Mouse (Mus musculus) lung, postnatal 4 days (tissue): ENCODE data around the gene Nfyc.

Experiments used
- DNase-seq, 2 experiments: peaks; one replicate each; pipeline ENCODE4 v3.0.0; 2021

Nfyc gene

DNA sequence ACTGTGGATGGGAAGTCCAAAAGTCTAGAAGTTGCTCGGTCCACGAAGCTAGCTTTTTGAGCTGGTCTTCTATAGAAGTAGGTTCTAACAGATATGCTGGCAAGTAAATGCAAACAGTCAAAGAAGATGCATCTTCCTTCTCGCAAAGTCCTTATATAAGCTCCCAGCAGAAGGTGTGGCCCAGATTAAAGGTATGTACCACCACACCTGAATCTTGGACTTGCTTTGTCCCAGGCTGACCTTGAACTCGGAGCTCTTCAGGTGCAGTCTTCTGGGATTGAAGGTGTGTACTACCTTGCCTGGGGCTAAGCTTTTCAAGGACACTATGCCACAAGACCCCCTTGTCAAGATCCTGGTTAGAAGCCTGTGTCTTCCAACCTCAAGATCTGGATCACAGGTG is at the start of gene Nfyc:
Nfyc (minus strand) TSS at position 101 of the 400 bp plus-strand sequence.
- no peak for DNase-seq

DNA sequence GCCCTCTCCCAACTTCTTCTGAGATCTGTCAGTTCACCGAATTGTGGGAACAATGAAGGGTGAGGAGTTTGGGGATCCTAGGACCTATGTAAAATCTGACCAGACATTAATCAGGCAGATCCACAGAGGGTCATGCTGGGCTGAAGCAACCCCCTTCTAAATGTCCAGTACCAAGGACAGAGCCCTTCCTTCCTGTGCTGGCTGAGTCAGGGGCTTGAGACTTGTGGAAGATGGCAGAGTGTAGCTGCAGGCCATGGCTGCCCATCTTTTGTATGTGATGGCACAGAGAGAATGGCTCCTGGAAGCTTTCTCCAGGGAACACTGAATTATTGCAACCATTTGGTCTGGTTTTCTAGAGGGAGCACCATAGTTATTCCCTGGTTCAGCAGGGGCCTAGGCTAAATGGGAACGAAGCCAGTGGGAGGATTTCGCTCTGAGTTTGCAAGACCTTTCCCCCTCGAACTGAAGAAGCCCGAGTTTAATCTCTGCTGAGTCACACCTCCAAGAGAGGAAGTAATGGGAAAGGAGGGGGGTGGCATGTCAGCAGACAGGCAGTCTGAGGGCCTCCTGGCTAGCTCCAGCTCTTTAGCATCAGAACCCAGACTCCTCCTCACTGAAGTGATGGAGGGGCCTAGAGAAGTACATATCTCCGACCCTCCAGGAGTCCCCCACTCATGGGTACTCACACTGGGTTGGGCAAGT is 49.5 kb upstream of the Nfyc start:
- DNase-seq: no peak

DNA sequence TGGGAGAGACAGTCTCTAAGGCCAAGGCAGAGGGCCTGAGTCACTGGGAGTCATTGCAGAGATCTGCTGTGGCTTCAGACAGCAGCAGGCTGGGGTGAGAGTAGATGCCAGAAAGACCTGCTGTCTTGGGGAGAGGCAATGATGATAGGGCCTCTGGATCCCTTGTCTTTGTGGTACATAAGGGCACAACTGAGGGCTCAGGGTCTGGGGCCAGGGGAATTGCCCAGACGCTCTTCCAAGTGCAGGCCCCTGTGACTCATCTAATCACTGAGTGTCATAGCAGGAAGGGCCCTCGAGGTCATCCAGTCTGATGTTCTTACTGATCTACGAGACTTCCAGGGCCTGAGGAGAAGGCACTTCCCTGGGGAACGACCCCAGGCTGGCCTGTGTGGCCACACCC is 48.0 kb upstream of the Nfyc start:
- no peak for DNase-seq

DNA sequence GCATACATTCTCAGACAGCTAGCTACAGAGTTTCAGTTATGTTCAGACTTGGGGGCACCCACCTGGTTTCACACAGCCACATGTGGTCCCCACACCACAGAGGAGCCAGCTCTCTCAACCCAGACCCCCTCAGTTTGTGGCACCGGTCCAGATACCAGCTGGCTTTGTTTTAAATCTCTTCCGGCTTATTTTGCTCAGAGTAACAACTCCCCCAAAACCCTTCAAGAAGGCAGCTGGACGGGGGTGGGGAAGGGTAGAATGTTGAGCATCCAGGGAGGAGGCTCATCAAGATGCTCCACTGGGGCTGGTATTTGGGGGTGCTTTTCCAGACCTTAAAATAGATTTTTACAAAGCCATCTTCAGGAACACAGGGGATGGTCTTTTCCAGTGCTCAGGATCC is 47.4 kb upstream of the Nfyc start:
- no peak for DNase-seq

DNA sequence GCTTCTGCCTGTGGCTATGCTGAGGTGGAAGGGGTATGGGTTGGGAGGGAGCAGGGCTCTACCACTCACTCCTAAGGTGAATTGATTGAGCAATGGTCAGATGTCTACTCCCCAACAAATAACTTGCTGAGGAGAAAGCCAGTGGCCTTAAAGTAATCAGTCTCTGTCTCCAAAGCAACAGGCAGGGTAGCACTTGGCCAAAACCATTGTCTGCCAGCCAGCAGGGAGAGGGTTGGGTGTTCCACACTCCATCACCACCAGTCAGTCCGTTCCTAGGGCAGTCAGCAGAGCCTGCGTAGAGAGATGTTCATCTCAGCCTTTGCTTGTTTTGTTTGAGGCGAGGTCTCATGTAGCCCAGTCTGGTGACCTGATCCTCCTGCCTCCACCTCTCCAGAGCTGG is 44.6 kb upstream of the Nfyc start:
- DNase-seq: no peak

DNA sequence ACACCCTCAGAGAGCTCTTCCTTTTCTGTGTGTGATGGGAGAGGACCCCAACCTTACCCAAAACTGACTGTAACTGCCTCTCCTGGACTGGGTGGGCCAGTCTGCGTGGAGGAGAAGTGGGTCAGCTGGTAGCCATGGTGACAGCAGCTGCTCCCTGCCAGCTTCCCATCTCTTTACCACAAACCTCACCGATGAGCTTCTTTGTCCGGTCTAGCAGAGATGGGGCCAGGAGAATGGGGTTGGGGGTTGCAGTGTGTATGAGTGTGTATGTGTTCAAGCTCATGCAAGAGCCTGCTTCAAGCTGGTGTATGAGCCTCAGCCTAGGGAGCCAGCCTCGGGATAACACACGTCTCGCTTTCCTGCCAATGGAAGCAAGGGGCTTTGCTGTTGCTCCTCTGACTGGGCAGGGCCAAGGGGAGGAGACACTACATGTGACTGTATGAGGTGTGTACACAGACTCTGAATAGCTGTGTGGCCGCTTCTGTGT is 38.9 kb upstream of the Nfyc start:
- no peak for DNase-seq

DNA sequence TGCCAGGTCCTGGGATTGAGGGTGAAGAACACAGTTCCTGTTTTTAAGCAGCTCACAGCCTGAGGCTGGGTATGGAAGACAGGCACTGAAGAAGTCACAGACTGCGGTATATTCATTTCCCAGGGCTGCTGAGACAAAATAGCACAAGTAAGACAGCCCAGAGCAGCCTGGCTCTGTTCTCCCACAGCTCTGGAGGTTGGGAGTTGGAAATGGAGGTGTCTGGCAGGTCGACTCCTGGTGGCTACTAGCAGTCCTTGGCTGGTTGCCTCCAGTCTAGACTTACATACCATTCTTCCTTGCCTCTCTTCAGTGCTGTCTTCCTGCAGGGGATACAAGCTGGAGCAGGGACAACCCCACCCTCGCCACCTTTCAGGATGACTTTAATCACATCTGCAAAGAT is 37.6 kb upstream of the Nfyc start:
- DNase-seq: no peak

DNA sequence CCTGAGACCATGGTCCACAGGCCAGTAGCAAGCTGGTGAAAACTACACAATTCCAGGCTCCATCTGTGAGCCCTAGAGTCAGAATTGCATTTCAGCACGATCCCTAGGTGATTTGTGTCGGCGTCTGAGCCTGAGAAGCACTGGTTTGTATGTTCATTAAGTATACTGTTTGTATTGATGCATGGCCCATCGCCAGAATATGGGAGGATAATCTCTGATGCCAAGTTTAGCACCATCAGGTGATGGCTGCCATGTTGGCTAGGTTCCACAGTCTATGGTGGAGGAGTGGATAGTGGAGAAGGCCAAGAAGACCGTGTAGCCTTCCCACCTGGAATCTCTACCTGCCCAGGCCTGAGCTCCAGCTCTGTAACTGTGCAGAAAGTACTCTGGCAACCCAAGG is 36.9 kb upstream of the Nfyc start:
- DNase-seq: no peak

DNA sequence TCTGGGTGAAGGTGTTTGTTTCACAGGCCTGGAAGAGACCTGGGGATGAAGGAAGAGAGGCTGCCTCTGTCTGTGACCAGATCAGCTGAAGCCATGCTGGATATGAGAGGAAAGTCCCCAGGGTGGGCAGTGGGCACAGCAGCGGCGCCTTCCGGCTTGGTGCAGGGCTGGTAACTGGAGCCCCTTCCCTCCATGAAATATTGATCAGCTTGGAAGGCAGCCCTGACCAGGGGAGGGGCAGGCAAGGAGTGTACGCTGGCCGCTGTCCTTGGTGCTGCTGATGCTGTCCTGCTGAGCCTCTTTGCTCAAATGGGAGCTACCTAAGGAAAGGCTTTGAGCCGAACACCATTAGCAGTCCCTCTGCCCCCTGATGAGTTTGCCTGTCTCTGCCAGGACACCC is 34.8 kb upstream of the Nfyc start:
- DNase-seq: peak; percentile 37 to 42

DNA sequence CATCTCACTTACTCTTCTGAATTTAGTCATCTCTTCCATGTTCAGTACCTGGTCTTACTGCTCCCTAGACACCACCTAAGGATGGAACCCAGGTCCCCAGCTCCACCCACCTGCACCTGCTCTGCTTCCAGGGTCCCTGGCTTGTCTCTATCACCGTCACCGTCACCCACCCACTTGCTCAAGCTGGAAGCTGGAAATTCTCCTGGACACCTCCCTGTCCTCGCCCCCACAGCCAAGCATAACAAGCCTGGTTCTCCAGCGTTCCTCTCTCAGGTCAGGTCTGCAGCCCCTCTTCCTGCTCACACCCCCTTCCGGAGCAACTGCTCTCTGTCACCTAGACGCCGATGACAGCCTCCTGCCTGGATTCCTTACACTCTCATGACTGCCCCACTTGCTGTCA is 28.5 kb upstream of the Nfyc start:
- no peak for DNase-seq

DNA sequence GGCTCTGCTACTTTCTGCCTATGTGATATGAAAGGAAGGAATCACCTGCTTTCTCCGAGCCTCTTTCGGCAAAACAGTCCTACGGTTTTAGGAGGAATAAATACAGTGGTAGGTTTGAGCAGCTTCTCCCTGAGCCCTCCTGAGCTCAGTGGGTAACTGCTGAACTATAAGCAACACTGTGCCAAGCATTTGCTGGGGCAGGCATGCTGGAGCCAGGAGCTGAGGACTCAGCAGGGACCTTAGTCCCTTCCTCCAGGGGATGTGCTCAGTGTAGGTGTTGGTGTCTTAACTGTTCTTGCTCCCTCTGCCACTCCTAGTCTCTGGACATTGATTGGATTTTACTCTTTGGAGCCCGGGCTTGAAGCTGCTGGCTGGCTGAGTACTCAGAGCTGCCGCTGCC is 25.0 kb upstream of the Nfyc start:
- no peak for DNase-seq

DNA sequence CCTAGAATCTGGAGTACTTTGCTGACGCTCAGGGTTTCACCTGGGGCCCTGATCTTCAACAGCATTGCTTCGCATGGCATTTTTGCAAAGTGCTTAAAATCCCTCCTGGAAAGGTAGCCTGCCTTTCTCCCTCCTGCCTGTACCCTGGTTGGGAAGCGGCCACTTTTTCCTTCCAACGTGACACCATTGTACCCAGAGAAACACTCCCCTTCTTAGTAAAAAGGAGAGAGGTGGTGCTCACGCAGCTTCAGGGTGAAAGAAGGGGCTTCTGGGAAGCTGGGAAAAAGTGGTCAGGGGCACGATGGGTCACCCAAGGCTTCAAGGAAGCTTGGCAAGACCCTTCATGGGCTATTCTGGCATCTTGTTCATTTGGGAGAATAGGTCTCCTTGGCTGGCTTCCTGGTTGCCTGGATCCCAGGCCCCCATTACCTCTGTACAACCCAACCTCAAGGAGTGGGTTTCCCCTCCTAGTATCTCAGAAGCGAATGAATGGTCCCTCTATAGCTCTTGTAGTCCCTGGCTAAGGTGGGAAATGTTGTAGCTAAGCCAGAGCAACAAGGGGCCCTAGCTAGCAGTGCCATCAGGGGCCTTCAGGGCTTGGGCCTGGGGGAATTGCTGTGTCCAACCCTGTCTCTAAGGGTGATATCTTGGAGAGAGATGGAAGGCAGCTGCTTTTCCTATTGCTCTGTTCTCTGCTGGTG is 24.1 kb upstream of the Nfyc start:
- no peak for DNase-seq

DNA sequence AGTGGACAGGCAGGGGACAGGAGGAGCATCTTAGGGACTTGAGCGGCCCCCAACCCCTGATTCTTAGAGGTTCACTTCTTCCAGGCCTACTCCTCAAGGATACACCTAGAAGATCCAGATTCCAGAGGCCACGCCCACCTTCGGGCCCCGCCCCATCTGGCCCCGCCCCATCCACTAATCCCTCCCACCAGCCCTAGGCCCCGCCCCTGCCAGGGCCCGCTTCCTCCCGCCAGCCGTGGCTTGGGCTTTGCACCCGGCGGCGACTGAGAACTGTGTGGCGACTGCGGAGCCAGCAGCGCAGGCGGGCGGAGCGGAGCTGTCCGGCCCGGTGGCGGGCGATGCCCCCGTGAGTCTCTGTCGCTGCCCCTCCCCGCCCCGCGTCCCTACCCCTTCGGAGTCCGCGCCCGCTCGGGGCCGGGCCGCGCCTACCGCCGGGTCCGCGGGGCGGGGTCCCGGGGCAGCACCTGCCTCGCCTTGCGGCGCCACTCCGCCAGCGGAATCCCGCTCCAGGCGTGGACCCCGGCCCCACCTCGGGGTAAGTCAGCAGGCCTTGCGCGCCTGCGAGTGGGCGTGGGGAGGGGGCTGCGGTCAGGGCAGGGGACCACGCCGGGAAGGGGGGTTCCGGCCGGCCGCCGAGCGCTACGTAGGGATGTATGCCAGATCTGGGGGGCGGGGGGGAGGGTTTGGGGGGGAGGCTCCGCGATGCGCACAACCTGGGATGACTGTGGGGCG is 23.4 kb upstream of the Nfyc start, which contains the start of gene Rims3:
Rims3 (plus strand) TSS at position 229 of the 732 bp plus-strand sequence.
- peak; percentile 48 to 54 for DNase-seq

DNA sequence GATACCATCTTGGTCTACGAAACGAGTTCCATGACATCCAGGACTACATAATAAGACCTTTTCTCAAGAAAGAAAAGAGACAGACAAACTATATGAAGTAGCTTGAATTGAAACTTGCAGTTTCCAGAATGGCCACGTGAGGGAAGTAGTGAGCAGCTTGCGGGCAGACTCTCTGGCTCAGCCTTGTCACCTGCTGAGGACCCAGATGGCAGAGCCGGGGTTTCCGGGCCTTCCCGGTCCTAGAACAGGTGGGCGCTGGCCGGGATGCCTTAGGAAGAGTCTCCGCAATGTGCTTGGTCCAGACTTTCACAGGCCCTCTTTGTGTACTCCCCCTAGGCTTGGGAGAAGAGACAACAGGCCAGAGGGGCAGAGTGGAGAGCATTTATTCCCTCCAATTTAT is 19.6 kb upstream of the Nfyc start:
- DNase-seq: peak; percentile 31 to 72

DNA sequence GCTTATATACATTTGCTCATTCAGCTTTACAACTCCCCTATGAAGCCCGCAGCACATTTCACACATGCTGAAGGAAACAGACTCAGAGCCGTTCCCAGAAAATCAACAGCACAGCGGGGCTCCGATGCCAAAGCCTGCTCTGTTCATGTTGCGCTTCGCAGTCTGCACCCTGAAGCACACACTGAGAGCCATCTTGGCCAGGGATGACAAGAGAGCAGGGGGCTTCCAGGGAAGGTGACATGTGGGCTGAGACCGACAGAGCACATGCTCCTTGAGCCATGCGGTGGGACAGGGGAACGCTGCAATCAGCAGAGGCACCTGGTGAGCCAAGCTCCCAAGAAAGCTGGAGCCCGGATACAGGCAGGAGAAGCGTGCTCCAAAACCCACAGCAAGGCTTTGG is 18.1 kb upstream of the Nfyc start:
- no peak for DNase-seq

DNA sequence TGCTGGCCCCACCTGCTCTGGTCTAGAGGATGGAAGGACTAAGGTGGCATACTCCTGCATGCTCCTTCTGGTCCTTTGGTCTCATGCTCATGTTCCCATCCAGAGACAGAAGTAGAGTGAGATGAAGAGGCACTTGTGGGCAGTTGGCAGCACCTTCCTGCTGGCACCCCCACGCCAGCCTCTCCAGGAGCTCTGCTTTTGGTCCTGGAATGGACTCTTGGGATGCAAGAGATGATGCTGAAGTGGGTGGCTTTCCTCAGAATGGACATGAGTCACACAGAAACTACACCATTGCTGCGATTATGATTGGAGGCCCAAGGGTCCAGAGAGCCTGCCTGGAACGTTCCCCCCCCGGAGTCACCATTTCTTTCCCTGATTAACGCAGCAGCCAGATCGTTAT is 17.5 kb upstream of the Nfyc start:
- DNase-seq: no peak

DNA sequence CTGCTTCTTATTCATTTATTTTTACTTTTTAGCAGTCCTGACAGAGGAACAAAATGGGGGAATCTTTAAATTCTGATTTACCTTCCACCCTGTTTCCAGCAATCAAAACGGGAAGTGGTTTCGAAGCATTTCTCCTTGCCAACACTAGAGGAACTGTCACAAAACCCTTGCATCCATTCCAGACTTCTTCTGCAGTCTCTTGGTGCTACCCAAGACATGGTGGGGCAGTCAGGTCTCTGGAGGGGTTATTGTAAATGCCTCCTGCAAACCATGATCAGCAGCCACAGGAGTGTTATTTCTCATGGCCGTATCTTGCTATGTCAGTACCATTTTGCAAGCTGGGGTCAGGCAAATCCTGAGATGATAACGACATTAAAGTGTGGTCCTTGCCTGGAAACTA is 13.7 kb upstream of the Nfyc start:
- no peak for DNase-seq

DNA sequence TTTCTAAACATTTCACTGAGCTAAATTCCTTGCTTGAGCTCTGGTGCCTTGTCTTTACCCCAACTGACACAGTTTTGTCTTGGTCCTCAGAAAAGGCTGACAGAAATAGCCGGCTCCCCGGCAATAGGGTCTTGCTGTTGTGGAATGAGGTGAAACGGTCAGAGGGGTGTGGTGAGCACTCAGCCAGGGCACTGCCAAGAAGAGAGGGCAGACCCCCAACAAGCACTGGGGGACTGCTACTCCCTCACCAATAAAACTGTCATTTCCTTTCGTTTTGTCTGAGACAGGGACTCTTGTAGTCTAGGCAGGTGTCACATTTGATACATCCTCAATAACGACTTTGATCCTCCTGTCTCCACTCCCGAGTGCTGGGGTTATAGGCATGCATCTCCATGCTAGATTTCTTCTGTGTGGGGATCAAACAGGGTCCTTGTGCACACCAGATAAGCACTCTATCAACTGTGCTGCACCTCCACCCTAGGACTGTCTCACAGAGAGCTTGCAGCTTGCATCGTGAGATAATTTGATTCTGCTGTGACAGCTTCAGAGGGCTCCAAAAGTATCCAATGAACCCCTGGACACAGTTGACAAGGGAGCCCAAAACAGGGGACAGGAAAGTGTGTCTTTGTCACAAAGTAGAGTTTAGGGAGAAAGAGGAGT is 13.2 kb upstream of the Nfyc start:
- no peak for DNase-seq

DNA sequence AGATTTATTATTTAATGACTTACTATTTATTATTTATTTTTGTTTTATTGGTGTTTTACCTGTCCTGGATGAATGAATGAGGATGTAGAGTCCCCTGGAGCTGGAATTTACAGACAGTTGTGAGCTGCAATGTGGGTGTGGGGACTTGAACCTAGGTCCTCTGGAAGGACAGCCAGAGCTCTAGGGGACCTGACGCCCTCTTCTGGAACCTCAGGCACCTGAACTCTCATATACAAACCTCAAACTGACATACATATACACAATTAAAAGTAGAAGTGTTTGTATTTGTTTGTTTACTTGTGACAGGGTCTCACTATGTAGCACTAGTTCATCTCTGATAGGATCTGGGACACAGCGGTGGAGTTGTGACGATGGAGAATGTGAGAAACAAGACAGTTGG is 10.0 kb upstream of the Nfyc start:
- DNase-seq: no peak

DNA sequence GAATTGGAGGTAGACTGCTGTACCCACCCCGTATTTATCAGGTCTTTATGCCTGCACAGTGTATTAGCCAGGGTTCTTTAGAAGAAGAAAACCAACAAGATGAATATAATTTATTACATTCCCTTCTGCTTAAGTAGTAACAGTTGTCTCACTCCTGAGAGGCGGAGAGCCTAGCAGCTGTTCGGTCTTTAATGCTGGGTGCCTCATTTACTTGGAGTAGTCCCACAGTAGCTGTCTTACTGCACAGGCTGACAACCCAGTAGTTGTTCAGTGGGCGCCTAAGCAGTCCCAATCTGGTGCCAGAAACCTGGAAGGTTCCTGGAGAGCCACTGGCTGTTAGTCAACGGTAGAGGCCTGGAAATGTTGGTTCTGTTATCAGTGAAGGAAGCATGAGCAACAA is 605 bp downstream of the Nfyc start:
- no peak for DNase-seq

DNA sequence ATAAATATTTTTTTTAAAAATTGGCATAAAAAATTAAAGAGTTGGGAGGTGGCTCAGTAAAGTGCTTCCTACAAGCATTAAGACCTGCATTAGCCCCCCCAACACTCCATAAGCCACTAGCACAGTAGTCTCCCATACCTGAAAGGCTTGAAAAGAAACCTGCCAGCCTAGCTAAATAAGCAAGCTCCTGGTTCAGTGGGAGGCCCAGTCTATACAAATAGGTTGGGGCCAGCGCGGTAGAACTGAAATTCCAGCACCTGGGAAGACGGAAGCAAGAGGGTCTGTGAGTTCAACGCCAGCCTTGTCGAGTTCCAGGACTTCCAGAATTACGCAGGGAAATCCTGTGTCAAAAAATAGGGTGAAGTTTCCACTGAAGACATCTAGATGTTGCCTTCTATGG is 5.0 kb downstream of the Nfyc start:
- no peak for DNase-seq

DNA sequence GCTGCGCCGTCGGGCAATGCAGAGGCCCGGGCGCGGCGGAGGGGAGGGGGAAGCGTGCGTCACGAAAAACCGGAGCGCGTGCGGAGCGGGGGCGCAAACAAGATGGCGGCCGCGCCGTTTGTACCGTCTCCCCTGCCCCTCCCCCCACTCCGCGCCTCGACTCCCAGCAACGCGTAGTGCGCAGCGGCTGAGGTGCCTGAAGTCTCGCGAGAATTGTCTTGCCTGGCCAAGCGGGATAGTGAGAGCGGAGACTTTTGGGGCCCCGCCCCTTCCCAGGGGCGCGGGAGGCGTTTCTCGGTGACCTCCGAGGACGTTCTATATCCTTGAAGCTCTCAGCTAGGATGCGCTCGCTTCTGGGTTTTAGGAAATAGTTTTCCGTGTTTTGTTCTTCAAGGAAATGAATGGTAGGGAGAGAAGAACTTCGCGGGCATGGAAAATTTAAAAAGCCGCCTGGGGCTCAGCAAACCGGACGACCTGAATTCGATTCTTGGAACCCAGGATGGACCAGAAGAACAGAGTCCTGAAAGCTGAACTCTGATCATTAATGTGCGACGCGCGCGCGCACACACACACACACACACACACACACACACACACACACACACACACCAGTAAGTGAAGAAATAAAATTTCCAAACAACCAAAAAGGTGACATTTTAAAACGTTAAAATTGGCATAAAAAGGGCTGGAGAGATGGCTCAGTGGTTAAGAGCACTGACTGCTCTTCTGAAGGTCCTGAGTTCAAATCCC is 5.6 kb downstream of the Nfyc start:
- DNase-seq: peak; percentile 98

DNA sequence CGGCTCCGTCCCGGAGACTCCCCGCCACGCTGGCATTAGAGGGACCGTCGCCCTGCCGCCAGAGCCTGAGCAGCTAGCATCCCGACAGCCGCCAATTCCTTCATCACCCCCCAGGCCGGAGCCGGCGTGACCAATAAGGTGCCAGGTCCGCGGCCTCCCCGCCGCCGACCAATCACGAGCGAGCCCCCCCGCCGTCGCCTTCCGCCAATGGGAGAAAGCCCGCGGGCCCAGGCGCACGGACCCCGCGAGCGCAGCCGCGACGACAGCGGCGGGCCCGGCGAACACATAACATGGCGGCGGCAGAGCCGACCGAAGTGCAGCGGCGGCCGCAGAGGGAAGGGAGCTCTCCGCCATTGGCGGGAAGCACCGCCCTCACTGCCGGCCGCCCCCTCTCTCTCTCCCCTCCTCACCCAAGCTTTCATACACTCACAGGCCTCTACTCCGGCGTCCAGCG is 6.2 kb downstream of the Nfyc start:
- DNase-seq: peak; percentile 95 to 98
